Mouse (Mus musculus) liver, adult 2 months (tissue): Measurements from ENCODE around the gene Abcc10. TPM values are rescaled to one million over a fixed set of nuclear protein-coding genes. Genes with fewer than 3 reads are reported as not detected.

ENCODE experiments used
- DNase-seq: peaks from one replicate; pipeline ENCODE4 v3.0.0-alpha.2; 2011; ENCODE audit warnings: low read depth, low spot score; ENCODE audit errors: extremely low read depth
- H3K27ac ChIP-seq: fragments of 200-500 bp; replicated peaks from 2 replicates; pipeline ENCODE4 v1.5.1; 2012; ENCODE audit warnings: low read depth, mild to moderate bottlenecking, control low read depth, inconsistent platforms, low read length; ENCODE audit not compliant: insufficient read depth
- H3K27me3 ChIP-seq: fragments of 200-500 bp; 2 replicates; pipeline ENCODE4 v1.6.1; 2012; ENCODE audit warnings: mild to moderate bottlenecking, moderate library complexity, low read length, inconsistent platforms; ENCODE audit not compliant: control insufficient read depth, insufficient read depth
- H3K36me3 ChIP-seq: fragments of 200-500 bp; 2 replicates; pipeline ENCODE4 v1.6.1; 2012; ENCODE audit warnings: low read length, inconsistent platforms; ENCODE audit not compliant: control insufficient read depth, insufficient read depth
- H3K4me1 ChIP-seq: fragments of 200-500 bp; 2 replicates; pipeline ENCODE4 v1.6.1; 2011; ENCODE audit warnings: low read length; ENCODE audit not compliant: control insufficient read depth, insufficient read depth
- H3K4me3 ChIP-seq: fragments of 200-500 bp; 2 replicates; pipeline ENCODE4 v1.5.1; 2011; ENCODE audit warnings: low read depth, mild to moderate bottlenecking, control low read depth, low read length, moderate library complexity; ENCODE audit not compliant: insufficient read depth
- H3K79me2 ChIP-seq: fragments of 200-500 bp; 2 replicates; pipeline ENCODE4 v1.6.1; 2012; ENCODE audit warnings: inconsistent platforms, mild to moderate bottlenecking, low read length, moderate library complexity; ENCODE audit not compliant: control insufficient read depth, insufficient read depth
- H3K9ac ChIP-seq: fragments of 200-500 bp; 2 replicates; pipeline ENCODE4 v1.6.1; 2012; ENCODE audit warnings: low read depth, mild to moderate bottlenecking, control low read depth, inconsistent platforms, low read length
- CTCF ChIP-seq: fragments of 200-500 bp; IDR thresholded peaks from 2 replicates; pipeline ENCODE4 v1.5.1; 2011; ENCODE audit warnings: low read depth, low read length, control low read depth
- POLR2A ChIP-seq: fragments of 200-500 bp; IDR thresholded peaks from 2 replicates; pipeline ENCODE4 v1.6.1; 2011; ENCODE audit warnings: low read length, control low read depth; ENCODE audit not compliant: insufficient read depth; ENCODE audit errors: extremely low read depth
- WGBS: fragments of 180-500 bp; shearing (Covaris S2); methylation state at CpG from one replicate; pipeline ENCODE4 v1.1.7; 2018; 5-methylcytosine and 5-hydroxymethylcytosine counted together
- polyA plus RNA-seq: library from polyadenylated mRNA; depleted of rRNA; stranded (reverse); fragments of >200 nt; gene quantifications from 2 replicates; pipeline ENCODE4 v1.2.3, GENCODE M21; 2012
- total RNA-seq: library from RNA; depleted of rRNA; stranded (reverse); fragments of >200 nt; gene quantifications from 2 replicates; pipeline ENCODE4 v1.2.3, GENCODE M21; 2014

Abcc10 gene
- total and polyA plus RNA-seq, 2 experiments, result 2.1 to 17.3 TPM

- DNase-seq, result no peak
- TF ChIP-seq POLR2A (no peak), CTCF (no peak)
- WGBS, result 64% methylated on average over 10 of the region's 10 CpGs
- Histone ChIP-seq H3K27me3 (no peaks in the 10 kb centered on the region), H3K4me3 (no peak overlapping the region), H3K4me1 (peaks cover 12% of the 10 kb centered on the region), H3K79me2 (no peaks in the 10 kb centered on the region), H3K36me3 (peaks cover 4% of the 10 kb centered on the region; the same call in 1 of the 2 replicates), H3K9ac (no peak overlapping the region), H3K27ac (no peak overlapping the region)
Observed at GRCm38 (mm10) chr17:46268026-46268720, 60.0 kb downstream of the Abcc10 start.

- H3K4me1 ChIP-seq, result peaks cover 12% of the 10 kb centered on the region
- no peaks in the 10 kb centered on the region for H3K79me2 ChIP-seq
- H3K27ac ChIP-seq, result no peak overlapping the region
- H3K27me3 ChIP-seq, result no peaks in the 10 kb centered on the region
- no peak overlapping the region for H3K4me3 ChIP-seq
- H3K9ac ChIP-seq, result no peak overlapping the region
- DNase-seq, result no peak
- 90% methylated on average over 7 of the region's 7 CpGs for WGBS
- H3K36me3 ChIP-seq, result peaks cover 4% of the 10 kb centered on the region; the same call in 1 of the 2 replicates
- no peak for TF ChIP-seq CTCF
- TF ChIP-seq POLR2A, result no peak
Observed at GRCm38 (mm10) chr17:46267511-46267910, 60.6 kb downstream of the Abcc10 start.

GRCm38 (mm10) chr17:46266986-46267385 lies 61.2 kb downstream of the Abcc10 start:
- H3K9ac ChIP-seq, result no peak overlapping the region
- H3K27ac ChIP-seq, result no peak overlapping the region
- peaks cover 12% of the 10 kb centered on the region for H3K4me1 ChIP-seq
- no peak for DNase-seq
- peaks cover 7% of the 10 kb centered on the region; the same call in 1 of the 2 replicates for H3K36me3 ChIP-seq
- TF ChIP-seq CTCF (no peak), POLR2A (no peak)
- no peaks in the 10 kb centered on the region for H3K27me3 ChIP-seq
- H3K79me2 ChIP-seq, result no peaks in the 10 kb centered on the region
- no peak overlapping the region for H3K4me3 ChIP-seq
- WGBS, result 87% methylated on average over 6 of the region's 6 CpGs

- peak; percentile 94 for TF ChIP-seq CTCF
- no peak for TF ChIP-seq POLR2A
- peak overlapping the region; percentile 79 for H3K27ac ChIP-seq
- H3K79me2 ChIP-seq, result no peaks in the 10 kb centered on the region
- peak overlapping the region; percentile 14; the same call in 1 of the 2 replicates for H3K4me3 ChIP-seq
- H3K9ac ChIP-seq, result 0 out of 2 replicates have a peak overlapping the region, but pooled peaks have one; percentile 3
- peaks cover 3% of the 10 kb centered on the region; the same call in 1 of the 2 replicates for H3K36me3 ChIP-seq
- DNase-seq, result peak; percentile 66
- H3K4me1 ChIP-seq, result peaks cover 12% of the 10 kb centered on the region
- 22% methylated on average over 14 of the region's 14 CpGs for WGBS
- no peaks in the 10 kb centered on the region for H3K27me3 ChIP-seq
Observed at GRCm38 (mm10) chr17:46265918-46266618, 62.1 kb downstream of the Abcc10 start.

GRCm38 (mm10) chr17:46265502-46265901 lies 62.6 kb downstream of the Abcc10 start:
- peaks cover 12% of the 10 kb centered on the region for H3K4me1 ChIP-seq
- peak overlapping the region; percentile 14; the same call in 1 of the 2 replicates for H3K4me3 ChIP-seq
- 36% methylated on average over 12 of the region's 12 CpGs for WGBS
- peak; percentile 64 for DNase-seq
- H3K27ac ChIP-seq, result peak overlapping the region; percentile 79
- no peaks in the 10 kb centered on the region for H3K79me2 ChIP-seq
- no peak for TF ChIP-seq POLR2A
- no peak for TF ChIP-seq CTCF
- 0 out of 2 replicates have a peak overlapping the region, but pooled peaks have one; percentile 3 for H3K9ac ChIP-seq
- H3K36me3 ChIP-seq, result 0 out of 2 replicates have a peak, but pooled peaks cover 3% of the 10 kb centered on the region
- no peaks in the 10 kb centered on the region for H3K27me3 ChIP-seq
